Mouse (Mus musculus) embryonic facial prominence, embryonic 11.5 days (tissue): ENCODE measurements around the gene Prkab1. TPM values are rescaled to one million over a fixed set of nuclear protein-coding genes. Genes with fewer than 3 reads are reported as not detected.

Experiments
- ATAC-seq: fragments of 200-750 bp; cut with Nextera tagmentation; replicated peaks from 2 replicates; pipeline ENCODE4 v1.8.0; 2017; ENCODE audit warnings: low read depth; ENCODE audit not compliant: insufficient number of reproducible peaks, low FRiP score, low TSS enrichment
- DNase-seq: peaks from one replicate; pipeline ENCODE4 v3.0.0-alpha.2; 2015; ENCODE audit warnings: low spot score
- H3K27ac ChIP-seq: fragments of 300-500 bp; sonication (generic); replicated peaks from 2 replicates; pipeline ENCODE4 v1.5.1; 2014; ENCODE audit warnings: mild to moderate bottlenecking, low read depth, low read length, control low read depth
- H3K27me3 ChIP-seq: fragments of 300-500 bp; sonication (generic); 2 replicates; pipeline ENCODE4 v1.6.1; 2014; ENCODE audit warnings: mild to moderate bottlenecking, low read length, moderate library complexity, mixed read lengths; ENCODE audit not compliant: control insufficient read depth, insufficient read depth
- H3K36me3 ChIP-seq: fragments of 300-500 bp; sonication (generic); replicated peaks from 2 replicates; pipeline ENCODE4 v1.6.1; 2014; ENCODE audit warnings: low read depth, mild to moderate bottlenecking, low read length, moderate library complexity, mixed read lengths; ENCODE audit not compliant: control insufficient read depth, insufficient read depth
- H3K4me1 ChIP-seq: fragments of 300-500 bp; sonication (generic); 2 replicates; pipeline ENCODE4 v1.6.1; 2014; ENCODE audit warnings: low read length, mixed read lengths; ENCODE audit not compliant: control insufficient read depth, insufficient read depth
- H3K4me2 ChIP-seq: fragments of 300-500 bp; sonication (generic); 2 replicates; pipeline ENCODE4 v1.6.1; 2014; ENCODE audit warnings: low read depth, mild to moderate bottlenecking, control low read depth, low read length, moderate library complexity
- H3K4me3 ChIP-seq: fragments of 300-500 bp; sonication (generic); 2 replicates; pipeline ENCODE4 v1.5.1; 2014; ENCODE audit warnings: low read depth, low read length, control low read depth
- H3K9ac ChIP-seq: fragments of 300-500 bp; sonication (generic); replicated peaks from 2 replicates; pipeline ENCODE4 v1.6.1; 2014; ENCODE audit warnings: mild to moderate bottlenecking, control low read depth, low read length
- H3K9me3 ChIP-seq: fragments of 300-500 bp; sonication (generic); replicated peaks from 2 replicates; pipeline ENCODE4 v1.6.1; 2016; ENCODE audit warnings: mild to moderate bottlenecking, low read length, inconsistent platforms, mixed read lengths; ENCODE audit not compliant: control insufficient read depth
- WGBS: fragments of 180-500 bp; shearing (Covaris S2); extraction: QIAGEN DNeasy Blood & Tissue Kit; methylation state at CpG from one replicate; pipeline ENCODE4 v1.1.7; 2014; 5-methylcytosine and 5-hydroxymethylcytosine counted together
- polyA plus RNA-seq: library from polyadenylated mRNA; unstranded; fragments of >200 nt; fragmentation: Nextera tagmentation; extraction: Ambion mirVana; gene quantifications from 2 replicates; pipeline ENCODE4 v1.2.1, GENCODE M21; 2014

The Prkab1 gene
- polyA plus RNA-seq, 1 experiment from 2014 or later: 53.2 TPM

DNA sequence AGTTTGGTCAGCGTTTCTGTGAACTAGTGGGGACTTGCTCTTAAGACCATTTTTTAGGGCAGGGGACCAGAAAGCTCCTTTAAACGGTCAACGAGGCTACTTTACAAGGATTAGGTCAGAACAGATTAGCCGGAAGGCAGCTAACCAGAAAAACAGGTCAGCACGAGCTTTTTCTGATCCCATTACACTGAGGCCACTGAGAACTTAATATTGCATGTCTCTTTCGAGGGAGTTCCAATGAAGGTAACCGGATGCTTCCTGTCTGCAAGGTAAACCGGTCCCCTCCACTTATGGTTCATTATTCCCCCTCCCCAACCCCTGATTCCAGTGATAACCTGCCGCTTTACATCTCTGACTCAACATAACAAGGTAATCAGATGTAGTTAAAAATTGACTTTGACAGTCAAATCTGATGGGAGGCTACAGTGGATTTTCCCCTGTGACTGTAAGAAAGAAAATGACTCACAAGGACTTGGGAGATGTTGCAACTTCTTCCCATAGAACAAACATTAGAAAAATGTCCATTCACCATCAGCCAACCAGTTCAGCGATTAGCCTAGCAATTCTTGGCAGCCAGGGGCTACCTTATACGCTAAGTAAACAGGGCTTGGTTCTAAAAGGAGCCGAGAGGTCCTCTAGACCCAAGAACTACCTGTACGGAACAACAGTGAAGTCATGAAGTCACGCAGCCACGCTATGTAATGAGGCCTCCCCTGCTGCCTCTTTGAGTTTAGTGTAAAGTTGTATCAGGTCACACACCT lies 15.0 kb downstream of the Prkab1 start:
- Histone ChIP-seq H3K27me3 (no peaks in the 10 kb centered on the region), H3K4me3 (no peak overlapping the region), H3K27ac (no peak overlapping the region), H3K9me3 (no peaks in the 10 kb centered on the region), H3K36me3 (no peaks in the 10 kb centered on the region; the same call in 1 of the 2 replicates), H3K4me2 (no peak overlapping the region), H3K4me1 (no peaks in the 10 kb centered on the region), H3K9ac (no peak overlapping the region)
- peak; percentile 55 for DNase-seq
- WGBS: 62% methylated on average over 15 of the region's 15 CpGs
- no peak for ATAC-seq

DNA sequence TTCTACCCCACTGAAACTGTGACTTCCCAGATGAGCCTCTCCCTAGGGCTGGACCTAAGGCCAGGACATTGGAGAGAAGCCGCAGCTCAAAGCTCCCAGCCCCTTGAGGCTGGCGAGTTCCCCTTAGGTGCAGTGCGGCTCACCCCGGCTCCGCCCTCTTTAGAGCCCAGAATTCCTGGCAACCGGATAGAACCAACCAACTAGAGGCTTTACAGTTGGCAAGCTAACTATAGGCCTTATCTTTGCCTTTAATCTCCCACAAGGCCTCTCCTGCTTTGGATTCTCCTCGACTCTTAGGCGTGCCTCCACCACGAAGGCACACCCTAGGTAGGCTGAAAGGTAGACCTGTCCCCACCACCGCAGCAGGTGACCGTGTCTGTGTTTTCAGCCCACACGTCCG lies 16.6 kb downstream of the Prkab1 start:
- DNase-seq (no peak), ATAC-seq (no peak)
- Histone ChIP-seq H3K4me1 (no peaks in the 10 kb centered on the region), H3K4me2 (no peak overlapping the region), H3K9me3 (no peaks in the 10 kb centered on the region), H3K27me3 (no peaks in the 10 kb centered on the region), H3K4me3 (no peak overlapping the region), H3K9ac (no peak overlapping the region), H3K27ac (no peak overlapping the region), H3K36me3 (no peaks in the 10 kb centered on the region)
- 88% methylated on average over 13 of the region's 13 CpGs for WGBS

DNA sequence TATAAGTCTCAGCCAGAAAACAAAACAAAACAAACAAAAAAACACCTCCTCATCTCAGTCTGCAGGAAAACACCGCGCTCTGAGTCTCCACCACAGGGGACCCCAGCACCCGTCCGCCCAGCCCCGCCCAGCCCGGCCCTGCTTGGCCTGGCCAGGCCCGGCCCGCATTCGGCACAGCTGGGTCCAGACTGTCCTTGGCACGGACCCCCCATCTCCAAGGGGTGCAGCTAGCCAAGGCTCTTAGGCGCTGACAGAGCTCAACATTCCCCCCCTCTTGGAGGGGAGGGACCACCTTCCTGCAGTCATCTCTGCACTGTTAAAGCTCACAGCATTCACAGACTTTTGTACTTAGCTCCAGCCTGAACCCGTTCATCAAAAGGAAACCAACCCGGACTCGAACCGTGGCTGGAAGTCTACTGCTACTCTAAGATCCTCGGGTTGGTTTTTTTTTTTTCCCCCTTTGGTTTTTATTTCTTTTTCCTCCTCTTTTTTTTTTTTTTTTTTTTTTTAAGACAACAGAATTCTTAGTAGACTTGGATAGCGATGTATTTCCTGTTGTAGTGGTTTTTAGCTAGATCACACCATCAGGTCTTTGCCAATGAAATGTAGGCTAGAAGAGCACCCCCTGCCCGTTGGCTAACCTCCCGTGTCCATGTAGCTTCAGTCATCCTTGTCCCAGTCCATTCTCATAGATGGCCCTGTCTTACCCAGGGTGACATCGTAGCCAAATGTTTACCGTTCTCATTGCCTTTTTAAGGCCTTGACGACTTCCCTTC lies 17.8 kb downstream of the Prkab1 start:
- 61% methylated on average over 22 of the region's 22 CpGs for WGBS
- Histone ChIP-seq H3K9me3 (no peaks in the 10 kb centered on the region), H3K4me3 (no peak overlapping the region), H3K4me2 (no peak overlapping the region), H3K36me3 (no peaks in the 10 kb centered on the region), H3K4me1 (no peaks in the 10 kb centered on the region), H3K27me3 (no peaks in the 10 kb centered on the region), H3K9ac (no peak overlapping the region), H3K27ac (no peak overlapping the region)
- DNase-seq (no peak), ATAC-seq (no peak)

DNA sequence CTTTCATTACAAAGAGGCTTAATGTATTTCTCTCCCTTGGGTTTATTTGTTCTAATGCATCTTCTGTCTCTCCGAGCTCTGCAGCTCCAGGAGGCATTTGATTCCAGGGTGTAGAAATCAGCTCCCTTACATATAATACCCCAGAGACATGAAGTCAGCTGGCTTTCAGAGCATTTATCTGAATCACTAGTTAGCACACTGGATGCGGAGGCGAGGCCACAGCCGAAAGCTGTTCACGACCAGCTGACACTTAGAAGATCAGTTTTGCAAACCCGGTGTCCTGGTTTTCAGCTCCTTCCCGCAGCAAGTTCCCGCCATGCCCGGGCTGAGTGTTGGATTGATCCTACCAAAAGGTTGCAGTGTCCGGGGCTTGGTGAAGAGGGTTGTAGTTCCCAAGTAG lies 20.0 kb downstream of the Prkab1 start:
- ATAC-seq: no peak
- Histone ChIP-seq H3K27ac (no peak overlapping the region), H3K9ac (no peak overlapping the region), H3K4me2 (no peak overlapping the region), H3K4me3 (no peak overlapping the region), H3K36me3 (no peaks in the 10 kb centered on the region), H3K9me3 (no peaks in the 10 kb centered on the region), H3K27me3 (no peaks in the 10 kb centered on the region), H3K4me1 (no peaks in the 10 kb centered on the region)
- WGBS: 87% methylated on average over 10 of the region's 10 CpGs
- DNase-seq: no peak

DNA sequence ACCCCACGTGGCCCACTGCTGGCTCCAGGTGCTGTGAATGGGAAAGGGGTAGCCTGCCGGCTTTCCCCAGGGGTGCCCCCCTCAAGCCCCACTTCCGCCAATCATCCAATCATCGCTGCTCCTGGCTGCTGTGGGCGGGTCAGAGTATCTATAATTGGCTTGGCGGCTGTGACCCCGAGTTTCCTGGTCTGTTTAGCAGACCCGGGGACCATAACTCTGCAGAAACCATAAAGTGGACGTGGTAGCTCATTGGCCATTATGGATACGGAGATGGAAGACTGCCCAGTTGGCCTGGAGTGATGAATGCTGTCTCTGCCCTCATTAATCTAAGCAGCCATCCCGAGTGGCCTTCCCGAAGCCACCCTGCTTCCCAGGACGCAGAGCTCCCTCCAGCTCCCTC lies 20.5 kb downstream of the Prkab1 start:
- no peak overlapping the region for H3K4me2 ChIP-seq
- no peak overlapping the region for H3K9ac ChIP-seq
- no peak overlapping the region for H3K4me3 ChIP-seq
- ATAC-seq (no peak), DNase-seq (no peak)
- no peaks in the 10 kb centered on the region for H3K27me3 ChIP-seq
- 37% methylated on average over 13 of the region's 13 CpGs for WGBS
- no peaks in the 10 kb centered on the region for H3K36me3 ChIP-seq
- no peak overlapping the region for H3K27ac ChIP-seq
- H3K9me3 ChIP-seq: no peaks in the 10 kb centered on the region
- H3K4me1 ChIP-seq: no peaks in the 10 kb centered on the region

DNA sequence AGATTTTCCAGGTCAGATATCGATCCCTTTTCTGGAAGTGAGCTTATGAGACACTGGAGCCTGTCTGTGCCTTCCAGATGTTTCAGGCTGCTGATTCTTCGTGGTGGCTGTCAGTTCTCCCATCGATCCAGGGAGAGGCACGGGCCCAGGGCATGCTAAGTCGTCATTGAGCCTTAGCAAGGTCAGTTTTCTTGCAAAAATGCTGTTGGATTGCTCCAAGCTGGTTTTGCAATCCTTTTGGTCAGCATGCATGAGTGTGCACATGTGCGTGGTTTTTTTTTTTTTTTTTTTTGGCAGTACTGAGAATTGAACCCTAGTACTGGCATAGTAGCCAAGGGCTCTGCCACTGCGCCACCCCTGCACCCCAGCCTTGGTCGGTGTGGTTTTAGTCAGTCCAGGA lies 21.2 kb downstream of the Prkab1 start:
- no peak overlapping the region for H3K27ac ChIP-seq
- 84% methylated on average over 8 of the region's 8 CpGs for WGBS
- H3K9ac ChIP-seq: no peak overlapping the region
- no peak overlapping the region for H3K4me3 ChIP-seq
- H3K27me3 ChIP-seq: no peaks in the 10 kb centered on the region
- H3K9me3 ChIP-seq: no peaks in the 10 kb centered on the region
- H3K4me2 ChIP-seq: no peak overlapping the region
- ATAC-seq: no peak
- H3K4me1 ChIP-seq: no peaks in the 10 kb centered on the region
- no peak for DNase-seq
- no peaks in the 10 kb centered on the region for H3K36me3 ChIP-seq

DNA sequence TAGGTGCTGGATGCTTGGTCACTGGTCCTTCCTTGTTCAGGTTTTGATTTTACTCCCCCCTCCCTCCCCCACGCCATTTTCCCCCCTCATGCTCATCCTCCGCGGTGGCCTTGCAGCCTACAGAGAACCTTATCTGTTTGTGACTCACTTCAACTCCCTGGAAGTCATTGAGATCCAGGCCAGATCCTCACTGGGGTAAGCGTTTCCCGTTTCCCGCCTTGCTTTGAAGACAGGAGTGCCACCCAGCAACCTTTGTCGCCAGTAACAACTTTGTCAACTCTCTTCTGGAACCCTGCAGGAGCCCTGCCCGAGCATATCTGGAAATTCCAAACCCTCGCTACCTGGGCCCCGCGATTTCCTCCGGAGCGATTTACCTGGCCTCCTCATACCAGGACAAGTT lies 26.9 kb downstream of the Prkab1 start:
- no peak for DNase-seq
- Histone ChIP-seq H3K36me3 (peaks cover 5% of the 10 kb centered on the region), H3K4me3 (no peak overlapping the region), H3K4me1 (no peaks in the 10 kb centered on the region), H3K27ac (no peak overlapping the region), H3K9me3 (no peaks in the 10 kb centered on the region), H3K4me2 (no peak overlapping the region), H3K27me3 (no peaks in the 10 kb centered on the region), H3K9ac (no peak overlapping the region)
- WGBS: 72% methylated on average over 13 of the region's 13 CpGs
- ATAC-seq: no peak

DNA sequence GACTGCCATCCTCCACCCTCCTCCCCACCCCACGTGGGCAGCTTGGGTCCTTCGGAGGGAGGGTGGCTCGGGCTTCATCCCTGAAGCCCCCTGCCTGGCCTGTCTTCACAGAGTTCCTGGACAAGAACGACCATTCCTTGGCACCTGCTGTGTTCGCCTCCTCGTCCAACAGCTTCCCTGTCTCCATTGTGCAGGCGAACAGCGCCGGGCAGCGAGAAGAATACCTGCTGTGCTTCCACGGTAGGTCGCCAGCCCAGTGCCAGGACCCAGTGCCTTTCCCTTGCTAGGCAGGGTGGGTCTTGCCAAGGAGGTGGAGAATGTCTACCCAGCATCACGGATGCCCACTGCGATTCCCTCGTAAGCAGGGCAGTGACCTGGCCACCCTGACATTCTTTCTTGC lies 30.2 kb downstream of the Prkab1 start:
- Histone ChIP-seq H3K27ac (no peak overlapping the region), H3K9me3 (no peaks in the 10 kb centered on the region; the same call in 1 of the 2 replicates), H3K4me1 (no peaks in the 10 kb centered on the region), H3K4me2 (no peak overlapping the region), H3K4me3 (no peak overlapping the region), H3K27me3 (no peaks in the 10 kb centered on the region), H3K9ac (no peak overlapping the region), H3K36me3 (peaks cover 13% of the 10 kb centered on the region)
- WGBS: 96% methylated on average over 15 of the region's 15 CpGs
- no peak for DNase-seq
- ATAC-seq: no peak
